Mouse (Mus musculus) olfactory bulb, adult 2 months (tissue): ENCODE results near the gene Zswim4.

Experiments used
- CTCF ChIP-seq: fragments of 200-500 bp; IDR thresholded peaks from 2 replicates; pipeline ENCODE4 v1.5.1; 2012; ENCODE audit warnings: low read depth, mild to moderate bottlenecking, low read length, moderate library complexity; ENCODE audit not compliant: insufficient read depth
- POLR2A ChIP-seq: fragments of 200-500 bp; IDR thresholded peaks from 2 replicates; pipeline ENCODE4 v1.6.1; 2012; ENCODE audit warnings: mild to moderate bottlenecking, low read depth, low read length, moderate library complexity; ENCODE audit not compliant: insufficient read depth

- no peak for TF ChIP-seq POLR2A
- TF ChIP-seq CTCF, result no peak
Observed at GRCm38 (mm10) chr8:84218143-84218542, 18.7 kb downstream of the Zswim4 start.
